Mouse (Mus musculus) thymus, postnatal 10 days (tissue): ENCODE data around the gene Kctd17.

Experiments
- DNase-seq, 2 experiments: peaks; one replicate each; pipeline ENCODE4 v3.0.0; 2021; ENCODE audit warnings: low spot score in 2 of 2

Kctd17 gene

DNA sequence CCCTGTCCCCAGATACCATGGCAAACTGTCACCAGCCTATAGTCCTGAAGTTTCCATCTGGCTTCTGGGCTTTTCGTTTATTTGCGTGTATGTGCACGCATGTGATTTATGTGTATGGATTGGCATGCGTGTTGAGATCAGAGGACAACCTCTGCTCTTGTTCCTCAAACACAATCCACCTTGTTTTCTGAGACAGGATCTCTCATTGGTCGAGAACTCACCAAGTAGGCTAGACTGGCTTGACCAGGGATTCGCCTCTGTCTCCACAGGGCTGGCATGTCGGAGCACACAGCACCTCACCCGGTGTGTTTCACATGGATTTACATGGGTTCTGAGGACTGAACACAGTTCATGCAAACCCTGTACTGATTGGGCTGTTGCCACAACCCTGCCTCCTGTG is 14.2 kb upstream of the Kctd17 start:
- no peak for DNase-seq

DNA sequence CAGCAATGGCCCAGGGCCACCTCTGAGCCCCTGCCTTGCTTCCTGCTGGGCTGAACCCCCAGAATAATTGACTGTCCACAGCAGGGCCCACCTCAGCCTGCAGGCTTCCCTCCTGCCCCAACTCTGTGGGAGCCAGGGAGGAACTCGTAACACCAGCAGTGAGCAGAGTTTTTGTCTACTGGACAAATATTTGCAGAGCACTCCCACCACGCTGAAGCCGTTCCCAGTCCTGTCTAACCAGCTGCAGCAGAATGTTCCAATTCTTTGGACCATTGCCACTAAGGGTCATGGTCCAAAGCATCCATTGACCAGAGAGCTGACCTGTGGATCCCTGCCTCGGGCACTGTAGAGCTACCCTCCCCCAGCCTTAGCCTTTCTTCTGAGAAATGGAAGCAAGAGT is 11.4 kb upstream of the Kctd17 start:
- no peak for DNase-seq

DNA sequence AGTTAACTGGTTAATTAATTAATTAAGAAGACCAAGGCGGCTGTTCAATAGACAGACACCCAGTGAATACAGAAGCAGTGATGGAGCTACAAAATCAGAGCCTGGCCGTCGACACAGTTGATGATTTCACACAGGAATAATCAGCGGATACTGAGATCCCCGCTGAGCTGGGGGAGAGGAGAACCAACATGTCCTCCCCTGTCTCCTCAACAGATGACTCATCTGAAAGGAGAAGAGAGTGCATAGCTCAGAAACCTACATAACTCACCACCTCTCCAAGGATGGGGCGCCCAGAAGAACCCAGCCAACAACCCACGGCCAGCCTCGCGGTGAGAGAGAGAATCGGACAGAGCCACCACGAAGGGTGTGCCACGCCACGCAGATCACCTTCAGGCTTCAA is 8.0 kb upstream of the Kctd17 start:
- DNase-seq, result no peak

DNA sequence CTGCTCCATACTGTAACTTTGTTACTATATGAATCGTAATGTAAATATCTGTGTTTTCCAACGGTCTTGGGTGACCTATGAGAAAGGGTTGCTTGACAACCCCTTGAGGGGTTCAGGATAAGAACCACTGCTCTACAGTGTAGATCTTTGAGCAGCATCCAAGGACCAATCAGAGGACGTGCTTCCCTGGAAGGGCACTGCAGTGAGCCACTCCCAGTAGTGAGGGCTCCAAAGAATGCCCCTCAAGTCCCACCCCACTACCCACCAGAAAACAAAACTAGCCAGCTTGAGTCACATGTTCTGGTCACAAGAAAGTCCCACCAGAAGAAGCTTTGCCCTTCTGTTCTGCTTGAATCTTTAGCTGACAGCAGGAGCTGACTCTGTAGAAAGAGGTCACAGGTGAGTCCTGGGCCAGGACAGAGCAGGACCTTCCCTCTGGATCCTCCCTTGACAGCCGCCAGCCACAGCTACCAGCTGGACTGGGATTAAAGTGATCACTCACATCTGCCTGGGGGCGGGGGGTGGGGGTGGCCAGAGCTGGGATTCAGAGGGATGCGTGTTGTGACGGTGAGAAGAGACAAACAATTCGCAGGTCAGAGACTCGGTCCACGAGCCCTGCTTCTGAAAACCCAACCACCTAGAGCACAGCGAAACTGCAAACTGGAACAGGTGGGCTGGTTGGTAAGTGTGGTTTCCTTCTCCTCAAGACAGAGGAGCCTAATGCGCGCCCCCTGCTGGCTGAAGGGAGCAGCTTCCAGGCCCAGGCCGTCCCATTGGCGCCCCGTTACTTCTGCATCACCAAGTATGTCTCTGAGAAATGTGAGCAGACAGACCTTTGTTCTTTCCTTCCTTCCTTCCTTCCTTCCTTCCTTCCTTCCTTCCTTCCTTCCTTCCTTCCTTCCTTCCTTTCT is 6.1 kb upstream of the Kctd17 start:
- peak; percentile 78 to 96 for DNase-seq

DNA sequence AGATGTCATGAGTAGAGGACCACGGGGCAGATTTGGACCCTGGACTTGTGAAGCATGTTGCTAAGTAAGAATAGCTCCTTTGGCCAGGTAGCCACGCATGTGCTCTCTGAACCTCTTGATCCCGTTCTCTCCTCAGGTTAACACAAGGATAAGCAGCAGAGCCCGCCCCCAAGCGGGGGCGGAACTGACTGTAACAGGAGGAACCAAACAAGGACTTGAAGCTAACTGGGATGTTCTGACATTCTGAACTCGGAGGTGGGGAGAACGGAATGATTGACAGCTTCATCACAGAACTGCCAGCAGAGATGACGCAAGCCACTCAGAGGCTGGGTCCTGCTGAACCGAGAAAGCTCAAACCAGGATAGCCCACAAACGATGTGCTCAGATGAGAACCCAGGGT is 3.9 kb upstream of the Kctd17 start:
- DNase-seq, result no peak

DNA sequence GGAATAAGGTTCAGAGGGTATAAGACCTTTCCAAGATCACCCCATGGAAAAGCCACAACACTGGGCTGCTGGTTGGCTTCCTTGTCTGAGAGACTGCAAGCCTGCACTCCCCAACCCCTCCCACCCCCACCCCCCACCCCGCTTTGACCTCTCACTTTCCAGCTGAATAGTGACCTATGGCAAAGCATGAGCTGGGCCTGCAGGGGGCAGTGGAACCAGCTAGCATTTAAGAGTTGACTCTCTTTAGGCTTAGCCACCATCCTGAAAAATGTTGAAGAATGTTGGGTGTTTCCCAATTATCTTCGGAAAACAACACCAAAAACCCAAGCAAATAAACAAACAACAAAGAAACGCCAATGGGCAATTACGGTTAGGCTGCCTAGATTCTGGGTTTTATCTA is 3.1 kb upstream of the Kctd17 start:
- DNase-seq, result no peak

DNA sequence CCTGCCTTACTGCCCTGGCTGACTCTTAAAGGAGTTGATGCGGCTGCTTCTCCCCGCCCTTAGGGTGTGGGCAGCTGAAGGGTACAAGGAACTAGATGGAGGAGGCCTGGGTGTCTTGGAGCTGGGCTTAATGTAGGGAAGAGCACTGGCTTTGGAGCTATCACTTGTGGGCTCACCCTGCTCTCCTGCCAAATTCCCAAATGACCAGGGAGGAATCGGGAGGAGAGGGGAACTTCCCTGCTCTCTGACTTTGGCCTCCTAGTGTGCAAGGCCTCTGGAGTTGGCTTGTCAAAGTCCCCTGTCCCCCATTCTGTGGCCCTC is 735 bp downstream of the Kctd17 start:
- no peak for DNase-seq

DNA sequence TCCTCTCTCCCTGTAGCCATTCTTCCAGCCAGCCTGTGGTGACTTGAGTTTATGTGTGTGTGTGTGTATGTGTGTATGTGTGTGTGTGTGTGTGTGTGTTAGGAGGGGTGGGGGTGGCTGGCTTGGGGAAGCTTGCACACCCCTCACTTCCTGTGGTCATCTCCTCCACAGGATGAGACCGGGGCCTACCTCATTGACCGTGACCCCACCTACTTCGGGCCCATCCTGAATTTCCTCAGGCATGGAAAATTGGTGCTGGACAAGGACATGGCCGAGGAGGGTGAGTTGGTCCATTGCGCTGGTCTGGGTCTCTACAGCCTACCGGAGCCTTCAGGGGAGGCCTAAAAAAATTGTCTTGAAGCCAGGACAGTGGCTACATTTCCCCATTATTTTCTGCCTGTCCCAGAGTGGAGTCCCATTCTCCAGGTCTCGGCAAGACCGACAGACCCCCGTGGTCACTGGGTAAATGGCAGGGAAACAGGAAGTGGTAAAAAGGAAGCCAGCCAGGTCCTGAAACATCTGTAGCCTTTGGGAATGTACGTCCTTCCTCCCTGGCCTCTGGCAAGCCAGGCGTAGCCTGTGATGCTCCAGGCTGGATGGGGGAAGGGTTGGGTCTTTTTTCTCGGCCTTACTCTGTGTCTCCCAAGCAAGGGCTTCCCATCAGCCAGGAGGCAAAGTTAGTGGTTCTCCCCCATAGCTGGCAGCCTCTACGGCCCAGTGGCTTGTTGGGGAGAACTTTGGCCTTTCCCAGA is 1.7 kb downstream of the Kctd17 start:
- no peak for DNase-seq

DNA sequence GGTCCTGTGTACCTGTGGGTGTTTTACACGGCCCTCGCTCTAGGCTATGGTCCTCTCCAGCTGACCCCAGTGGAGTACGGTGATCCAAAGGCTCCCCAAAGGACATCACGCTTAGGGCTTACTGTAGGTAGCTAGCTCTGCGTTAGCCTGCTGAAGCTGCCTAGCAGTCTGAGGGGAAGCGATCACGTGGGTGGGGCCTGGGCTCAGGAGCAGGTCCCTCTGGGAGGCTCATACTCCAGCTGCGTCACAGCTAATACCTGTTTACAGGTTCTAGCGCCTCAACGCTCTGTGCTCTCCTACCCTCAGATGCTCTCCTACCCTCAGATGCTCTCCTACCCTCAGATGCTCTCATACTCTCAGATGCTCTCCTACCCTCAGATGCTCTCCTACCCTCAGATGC is 2.5 kb downstream of the Kctd17 start:
- no peak for DNase-seq

DNA sequence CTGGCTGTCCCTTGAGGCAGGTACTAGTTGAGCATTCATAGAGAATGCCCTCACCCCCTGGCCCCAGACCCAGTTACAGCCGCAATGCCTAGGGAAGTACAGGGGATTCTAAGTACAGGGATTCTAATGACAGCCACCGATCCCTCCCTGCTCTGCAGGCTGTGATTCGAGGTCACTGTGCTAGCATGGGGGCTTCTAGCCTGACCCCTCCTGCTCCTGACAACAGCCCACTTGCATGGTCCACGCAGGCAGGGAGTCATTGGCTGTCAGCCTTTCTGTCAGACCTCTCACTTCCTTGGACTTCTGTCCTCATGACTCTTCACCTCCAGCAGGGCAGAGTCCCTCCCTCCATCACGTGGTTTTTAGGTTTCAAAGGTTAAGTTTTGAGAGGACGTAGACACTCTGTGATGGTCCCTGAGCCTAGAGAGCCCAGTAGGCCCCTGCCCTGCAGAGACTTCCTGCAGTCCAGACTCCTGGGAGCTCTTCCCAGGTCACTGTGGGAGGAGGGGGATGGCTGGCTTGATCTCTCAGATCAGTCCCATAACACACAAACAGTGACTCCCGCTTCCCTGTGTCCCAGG is 3.3 kb downstream of the Kctd17 start:
- DNase-seq, result no peak

DNA sequence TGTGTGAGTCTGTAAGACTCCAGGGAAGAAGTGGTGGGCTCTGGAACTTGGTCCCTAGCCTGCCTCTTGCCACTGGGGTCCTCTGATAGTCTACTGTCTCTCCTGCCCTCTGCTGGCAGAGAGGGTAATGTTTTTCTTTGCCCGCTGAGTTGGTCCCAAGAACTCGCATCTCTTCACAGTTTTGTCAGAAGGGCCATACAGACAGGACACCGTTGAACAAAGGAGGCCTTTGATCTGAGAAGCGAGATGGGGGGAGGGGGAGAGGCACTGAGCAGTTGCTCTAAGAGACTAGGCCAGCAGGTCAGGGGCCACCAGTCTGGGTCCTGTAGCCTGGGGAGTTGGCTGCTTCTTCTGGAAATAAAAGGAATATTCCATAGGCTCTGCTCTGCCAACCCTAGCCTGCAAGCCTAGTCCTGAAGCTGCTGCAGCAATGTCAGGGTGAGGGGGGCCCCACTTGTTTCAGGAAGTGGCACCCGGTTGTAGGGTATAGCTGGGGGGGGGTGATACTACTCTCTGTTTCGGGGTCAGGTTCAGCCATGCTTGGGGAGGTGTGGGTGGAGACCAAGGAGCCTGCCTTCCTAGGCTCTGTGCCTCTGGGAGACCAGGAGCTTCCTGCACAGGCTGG is 6.6 kb downstream of the Kctd17 start:
- peak; percentile 44 to 67 for DNase-seq

DNA sequence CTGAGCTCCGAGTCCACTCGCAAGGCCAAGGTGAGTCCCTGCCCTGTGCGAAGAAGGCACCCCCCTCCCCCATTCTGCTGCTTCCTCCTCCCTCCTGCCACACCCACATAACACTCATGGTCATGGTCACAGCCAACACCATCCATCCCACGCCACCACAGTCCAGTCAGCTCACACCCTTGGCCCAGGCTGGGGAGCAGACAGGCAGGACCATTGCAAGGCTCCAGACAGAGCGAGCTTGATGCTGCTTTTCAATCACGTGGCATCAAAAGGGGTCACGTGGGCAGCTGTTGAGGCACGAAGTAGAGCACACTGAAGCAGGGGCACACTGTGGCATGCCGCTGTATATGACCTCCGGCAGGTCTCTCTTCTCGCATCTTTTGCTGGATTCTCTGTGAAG is 7.3 kb downstream of the Kctd17 start:
- no peak for DNase-seq

DNA sequence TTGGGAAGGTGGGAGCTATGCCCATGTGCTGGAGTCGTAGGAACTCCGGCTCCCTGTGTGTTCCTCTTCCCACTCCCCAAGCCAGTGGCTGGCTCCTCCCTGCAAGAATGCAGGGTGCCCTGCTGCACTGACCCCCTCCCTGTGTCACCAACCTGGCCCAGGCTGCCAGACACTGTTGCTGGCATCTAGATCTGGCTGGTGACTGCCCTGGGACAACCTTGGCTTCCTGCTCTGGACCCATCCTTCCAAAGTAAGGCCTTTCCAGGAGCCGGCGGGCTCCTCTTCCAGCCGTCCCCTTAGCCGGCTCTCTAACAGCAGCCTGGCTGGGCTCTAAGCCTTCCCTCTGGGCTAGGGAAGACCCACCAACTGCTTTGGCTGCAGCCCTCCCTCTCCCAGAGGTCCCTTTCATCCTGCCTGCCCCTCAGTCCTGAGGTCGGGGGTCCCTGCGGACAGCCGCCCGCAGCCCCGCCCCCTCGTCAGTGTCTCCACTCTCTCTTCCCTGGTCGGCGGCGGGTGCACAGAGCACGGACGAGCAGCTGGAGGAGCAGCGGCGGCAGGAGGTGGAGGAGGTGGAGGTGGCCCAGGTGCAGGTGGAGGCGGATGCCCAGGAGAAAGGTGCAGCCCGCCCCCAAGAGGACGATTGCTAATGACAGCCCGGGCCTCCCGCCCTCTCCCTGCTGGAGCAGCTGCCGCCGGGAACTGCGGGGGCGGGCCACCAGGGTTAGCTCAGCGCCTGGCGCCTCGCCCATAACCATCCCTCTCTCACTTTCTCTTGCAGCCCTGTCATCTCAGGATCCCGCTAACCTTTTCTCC is 8.2 kb downstream of the Kctd17 start:
- DNase-seq, result peak in 1 of 2 experiments; percentile 30

DNA sequence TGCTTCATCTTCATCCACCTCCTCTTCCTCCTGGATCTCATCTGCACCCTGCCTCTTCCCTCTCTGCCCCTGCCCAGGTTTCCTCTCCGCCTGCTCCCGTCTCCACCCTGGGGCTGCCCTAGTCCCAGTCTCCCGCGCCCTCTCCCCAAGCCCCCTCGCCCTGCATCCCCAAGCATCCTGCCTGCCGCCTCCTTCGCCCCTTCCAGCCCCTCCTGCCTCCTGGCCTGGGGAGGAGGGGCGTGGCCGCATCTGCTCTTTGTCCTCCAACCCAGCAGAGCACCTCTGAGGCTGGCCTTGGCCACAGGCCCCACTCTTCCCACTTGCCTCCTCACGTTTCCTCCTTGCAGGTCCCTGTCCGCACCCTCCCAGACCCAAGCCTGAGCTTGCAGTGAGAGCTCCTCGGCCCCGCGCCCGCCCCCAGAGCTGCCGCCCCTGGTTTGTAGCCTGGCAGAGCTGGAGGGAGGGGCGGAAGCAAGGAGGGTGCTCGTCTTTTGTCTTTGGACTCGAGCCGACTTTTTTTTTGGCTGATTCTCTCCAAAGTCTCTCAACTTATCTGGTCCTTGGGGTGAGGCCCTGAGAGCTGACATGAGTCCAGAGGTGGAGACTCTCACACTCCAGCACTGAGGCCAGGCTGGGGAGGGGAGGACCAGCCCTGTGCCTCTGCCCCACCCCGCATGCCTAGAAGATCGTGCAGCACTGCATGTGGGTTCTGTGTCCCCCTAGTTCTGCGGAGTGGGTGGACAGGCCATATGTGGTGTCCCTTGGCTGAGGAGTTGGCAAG is 9.1 kb downstream of the Kctd17 start:
- no peak for DNase-seq

DNA sequence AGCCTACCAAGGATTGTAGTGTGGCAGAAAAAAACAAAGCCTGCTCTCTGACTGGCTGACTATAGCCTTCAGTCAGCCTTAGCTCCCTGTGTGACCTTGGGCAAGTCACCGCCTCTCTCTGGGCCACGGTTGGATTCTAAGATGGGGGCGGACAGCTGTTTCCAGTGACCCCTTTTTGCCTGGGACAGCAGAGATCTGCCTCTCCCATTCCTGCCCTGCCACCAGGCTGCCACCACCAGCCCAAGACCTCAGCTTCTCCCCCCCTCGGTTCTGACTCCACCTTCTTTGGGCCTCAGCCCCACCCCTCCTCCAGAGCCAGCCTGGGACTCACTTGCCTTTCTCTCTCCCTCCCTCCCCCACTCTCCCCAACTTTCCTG is 9.6 kb downstream of the Kctd17 start:
- no peak for DNase-seq

DNA sequence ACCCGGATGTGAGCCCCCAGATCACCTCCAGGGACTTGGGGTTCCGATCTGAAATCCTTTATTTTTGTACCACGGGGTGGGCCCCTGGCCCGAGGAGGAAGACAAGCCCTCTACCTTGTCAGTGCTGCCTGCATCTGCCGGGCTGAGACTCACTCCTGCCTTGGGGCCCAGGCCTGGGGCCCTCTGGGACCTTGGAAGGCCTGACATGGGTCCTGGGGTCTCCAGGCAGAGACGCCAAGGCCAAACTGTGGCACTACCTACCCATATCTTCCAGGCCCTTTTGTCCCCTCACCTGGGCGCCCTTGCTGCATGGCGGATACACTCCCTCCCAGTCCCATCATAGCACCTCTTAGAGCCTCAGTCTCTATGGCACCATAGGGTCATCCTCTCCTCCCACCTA is 10.1 kb downstream of the Kctd17 start:
- DNase-seq, result no peak

DNA sequence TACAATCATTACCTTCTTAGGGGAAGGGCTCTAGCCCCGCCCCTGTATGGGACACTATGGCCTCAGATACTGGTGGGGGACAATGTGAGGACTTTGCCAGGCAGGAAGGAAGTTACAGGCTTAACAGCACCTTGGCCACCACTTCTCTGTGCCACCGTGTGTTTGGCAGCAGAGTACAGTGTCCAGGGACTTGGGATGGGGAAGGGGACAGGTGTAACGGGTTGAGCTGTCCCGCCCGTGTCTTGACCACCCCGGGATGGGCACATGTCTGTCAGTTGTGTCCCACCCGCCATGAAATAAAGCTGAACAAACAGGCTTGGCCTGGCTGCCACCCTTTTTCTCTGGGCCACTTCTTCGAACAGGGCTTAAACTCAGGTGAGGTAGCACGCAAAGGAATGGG is 10.6 kb downstream of the Kctd17 start:
- no peak for DNase-seq

DNA sequence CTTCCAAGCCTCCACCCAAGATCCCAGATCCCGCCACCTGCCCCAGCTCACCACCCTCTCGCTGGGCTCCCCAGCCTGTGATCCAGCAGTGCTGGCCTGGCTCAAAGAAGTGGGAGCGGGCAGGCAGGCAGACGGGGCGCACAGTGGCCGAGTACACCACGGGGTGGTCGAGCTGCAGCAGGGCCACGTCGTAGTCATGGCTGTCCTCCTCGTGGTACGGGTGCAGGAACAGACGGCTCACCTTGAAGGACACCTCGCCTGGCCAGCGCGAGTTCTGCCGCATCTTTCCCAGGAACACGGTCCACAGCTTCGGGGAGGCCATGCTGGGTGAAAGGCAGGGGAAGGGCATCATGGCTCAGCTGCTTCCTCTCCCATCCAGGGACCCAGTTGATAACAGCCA is 13.9 kb downstream of the Kctd17 start:
- no peak for DNase-seq

DNA sequence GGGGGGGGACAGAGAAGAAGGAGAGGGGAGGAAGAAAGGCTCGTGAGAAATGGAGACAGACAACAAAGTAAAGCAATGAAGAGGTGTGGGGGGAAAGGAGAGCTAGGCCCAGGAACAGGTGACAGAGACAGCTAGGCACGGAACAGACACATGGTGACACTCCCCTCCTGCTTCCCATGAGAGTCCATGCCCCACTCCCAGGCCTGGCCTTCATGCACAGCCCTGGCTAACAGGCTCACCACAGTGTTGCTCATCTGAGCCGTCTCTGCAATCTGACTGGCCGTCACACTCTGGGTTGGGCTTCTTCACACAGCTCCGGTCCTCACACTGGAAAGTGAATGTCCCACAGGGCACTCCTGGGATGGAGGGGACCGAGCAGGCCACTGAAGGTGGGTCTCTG is 15.5 kb downstream of the Kctd17 start:
- DNase-seq, result no peak

DNA sequence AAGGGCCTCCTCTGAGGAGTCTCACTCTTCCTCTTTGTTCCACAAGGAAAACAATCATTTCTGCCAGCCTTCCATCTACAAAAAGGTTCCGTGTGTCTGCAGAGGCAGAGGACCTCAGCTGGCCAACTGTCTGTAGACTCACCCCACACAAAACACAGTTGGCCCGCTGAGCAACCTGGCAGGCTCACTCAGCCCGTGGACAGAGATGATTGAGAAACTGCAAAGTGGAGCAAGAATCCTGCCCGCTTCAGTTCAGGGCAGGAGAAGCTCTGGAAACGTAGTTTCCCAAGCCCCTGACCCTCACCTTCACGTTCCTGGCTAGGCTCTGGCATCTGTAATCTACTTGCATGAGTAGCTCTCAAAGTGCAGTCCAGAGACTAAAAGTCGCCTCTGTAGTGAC is 18.8 kb downstream of the Kctd17 start:
- no peak for DNase-seq
